Mouse (Mus musculus): Measurements from ENCODE around the gene Dzip3. TPM values are rescaled to one million over a fixed set of nuclear protein-coding genes. Genes with fewer than 3 reads are reported as not detected.

Gene Dzip3
- polyA plus RNA-seq (2014; fragmentation: Nextera tagmentation; extraction: Ambion mirVana), result 52.4 and 57.5 TPM in 2 replicates

GRCm38 (mm10) chr16:48993559-48994342 is at the start of gene Dzip3, which contains the start of gene Cip2a:
Gene Dzip3, minus strand, starts transcription at chr16:48994165.
Gene Cip2a, plus strand, starts transcription at chr16:48994185.
- peak; percentile 94 for DNase-seq (ENCODE audit: low spot score)
- Histone ChIP-seq H3K9me3 (ENCODE audit: control insufficient read depth, low read length) (no peaks in the 10 kb centered on the region), H3K9ac (ENCODE audit: low read depth, low read length) (peak within 1 kb of the TSS; percentile 85), H3K4me2 (replicated peaks; ENCODE audit: low read depth, low read length) (peak within 1 kb of the TSS; percentile 71), H3K27ac (ENCODE audit: low read depth, low read length) (peak within 1 kb of the TSS; percentile 91), H3K36me3 (ENCODE audit: control insufficient read depth, insufficient read depth, low read length) (no peaks in the 10 kb centered on the region), H3K27me3 (ENCODE audit: control insufficient read depth, insufficient read depth, low read length) (no peaks in the 10 kb centered on the region), H3K4me1 (replicated peaks; ENCODE audit: control insufficient read depth, insufficient read depth, low read length) (peaks cover 2% of the 10 kb centered on the region; the same call in 1 of the 2 replicates), H3K4me3 (ENCODE audit: low read depth, low read length) (peak within 1 kb of the TSS; percentile 67)
- peak; percentile 99 for ATAC-seq (ENCODE audit: low FRiP score)
- WGBS, result under 1% methylated on average over 73 of the region's 74 CpGs

GRCm38 (mm10) chr16:49040554-49041221 is 46.7 kb upstream of the Dzip3 start:
- Histone ChIP-seq H3K9ac (ENCODE audit: low read depth, low read length) (no peak overlapping the region), H3K4me1 (replicated peaks; ENCODE audit: control insufficient read depth, insufficient read depth, low read length) (no peaks in the 10 kb centered on the region), H3K4me2 (replicated peaks; ENCODE audit: low read depth, low read length) (no peak overlapping the region), H3K27ac (ENCODE audit: low read depth, low read length) (no peak overlapping the region), H3K36me3 (ENCODE audit: control insufficient read depth, insufficient read depth, low read length) (no peaks in the 10 kb centered on the region), H3K4me3 (ENCODE audit: low read depth, low read length) (no peak overlapping the region), H3K9me3 (ENCODE audit: control insufficient read depth, low read length) (no peaks in the 10 kb centered on the region), H3K27me3 (ENCODE audit: control insufficient read depth, insufficient read depth, low read length) (no peaks in the 10 kb centered on the region)
- DNase-seq (ENCODE audit: low spot score), result no peak
- ATAC-seq (ENCODE audit: low FRiP score), result no peak
- WGBS, result 79% methylated on average over 3 of the region's 3 CpGs

GRCm38 (mm10) chr16:49037771-49038170 is 43.8 kb upstream of the Dzip3 start:
- WGBS, result 82% methylated on average over 4 of the region's 4 CpGs
- no peak overlapping the region for H3K4me2 ChIP-seq (replicated peaks; ENCODE audit: low read depth, low read length)
- no peaks in the 10 kb centered on the region for H3K36me3 ChIP-seq (ENCODE audit: control insufficient read depth, insufficient read depth, low read length)
- no peaks in the 10 kb centered on the region for H3K27me3 ChIP-seq (ENCODE audit: control insufficient read depth, insufficient read depth, low read length)
- no peak overlapping the region for H3K27ac ChIP-seq (ENCODE audit: low read depth, low read length)
- ATAC-seq (ENCODE audit: low FRiP score) (no peak), DNase-seq (ENCODE audit: low spot score) (no peak)
- no peak overlapping the region for H3K9ac ChIP-seq (ENCODE audit: low read depth, low read length)
- no peaks in the 10 kb centered on the region for H3K4me1 ChIP-seq (replicated peaks; ENCODE audit: control insufficient read depth, insufficient read depth, low read length)
- H3K4me3 ChIP-seq (ENCODE audit: low read depth, low read length), result no peak overlapping the region
- H3K9me3 ChIP-seq (ENCODE audit: control insufficient read depth, low read length), result no peaks in the 10 kb centered on the region

GRCm38 (mm10) chr16:49035852-49036251 is 41.9 kb upstream of the Dzip3 start:
- Histone ChIP-seq H3K4me3 (ENCODE audit: low read depth, low read length) (no peak overlapping the region), H3K36me3 (ENCODE audit: control insufficient read depth, insufficient read depth, low read length) (no peaks in the 10 kb centered on the region), H3K27me3 (ENCODE audit: control insufficient read depth, insufficient read depth, low read length) (no peaks in the 10 kb centered on the region), H3K4me1 (replicated peaks; ENCODE audit: control insufficient read depth, insufficient read depth, low read length) (no peaks in the 10 kb centered on the region), H3K9ac (ENCODE audit: low read depth, low read length) (no peak overlapping the region), H3K4me2 (replicated peaks; ENCODE audit: low read depth, low read length) (no peak overlapping the region), H3K9me3 (ENCODE audit: control insufficient read depth, low read length) (no peaks in the 10 kb centered on the region), H3K27ac (ENCODE audit: low read depth, low read length) (no peak overlapping the region)
- DNase-seq (ENCODE audit: low spot score) (no peak), ATAC-seq (ENCODE audit: low FRiP score) (no peak)
- WGBS, result 92% methylated on average over 4 of the region's 4 CpGs

- Histone ChIP-seq H3K36me3 (ENCODE audit: control insufficient read depth, insufficient read depth, low read length) (no peaks in the 10 kb centered on the region), H3K9ac (ENCODE audit: low read depth, low read length) (no peak overlapping the region), H3K9me3 (ENCODE audit: control insufficient read depth, low read length) (no peaks in the 10 kb centered on the region), H3K27ac (ENCODE audit: low read depth, low read length) (no peak overlapping the region), H3K4me1 (replicated peaks; ENCODE audit: control insufficient read depth, insufficient read depth, low read length) (no peaks in the 10 kb centered on the region), H3K27me3 (ENCODE audit: control insufficient read depth, insufficient read depth, low read length) (no peaks in the 10 kb centered on the region), H3K4me2 (replicated peaks; ENCODE audit: low read depth, low read length) (no peak overlapping the region), H3K4me3 (ENCODE audit: low read depth, low read length) (no peak overlapping the region)
- no peak for ATAC-seq (ENCODE audit: low FRiP score)
- peak; percentile 18 for DNase-seq (ENCODE audit: low spot score)
- 78% methylated on average over 5 of the region's 5 CpGs for WGBS
These were observed 22.8 kb upstream of the Dzip3 start for GRCm38 (mm10) chr16:49016620-49017332.

GRCm38 (mm10) chr16:49004151-49004550 is 10.2 kb upstream of the Dzip3 start:
- ATAC-seq (ENCODE audit: low FRiP score), result no peak
- Histone ChIP-seq H3K4me3 (ENCODE audit: low read depth, low read length) (no peak overlapping the region), H3K27ac (ENCODE audit: low read depth, low read length) (no peak overlapping the region), H3K27me3 (ENCODE audit: control insufficient read depth, insufficient read depth, low read length) (no peaks in the 10 kb centered on the region), H3K9me3 (ENCODE audit: control insufficient read depth, low read length) (no peaks in the 10 kb centered on the region), H3K36me3 (ENCODE audit: control insufficient read depth, insufficient read depth, low read length) (no peaks in the 10 kb centered on the region), H3K9ac (ENCODE audit: low read depth, low read length) (no peak overlapping the region), H3K4me1 (replicated peaks; ENCODE audit: control insufficient read depth, insufficient read depth, low read length) (no peaks in the 10 kb centered on the region), H3K4me2 (replicated peaks; ENCODE audit: low read depth, low read length) (no peak overlapping the region)
- no peak for DNase-seq (ENCODE audit: low spot score)
- WGBS, result 95% methylated on average over 5 of the region's 5 CpGs

GRCm38 (mm10) chr16:48994343-48994693 is 353 bp upstream of the Dzip3 start:
- H3K4me2 ChIP-seq (replicated peaks; ENCODE audit: low read depth, low read length), result peak overlapping the region; percentile 71
- no peaks in the 10 kb centered on the region for H3K27me3 ChIP-seq (ENCODE audit: control insufficient read depth, insufficient read depth, low read length)
- peak overlapping the region; percentile 67 for H3K4me3 ChIP-seq (ENCODE audit: low read depth, low read length)
- DNase-seq (ENCODE audit: low spot score) (no peak), ATAC-seq (ENCODE audit: low FRiP score) (no peak; the same call in 1 of the 2 replicates)
- no peaks in the 10 kb centered on the region for H3K9me3 ChIP-seq (ENCODE audit: control insufficient read depth, low read length)
- no peaks in the 10 kb centered on the region for H3K36me3 ChIP-seq (ENCODE audit: control insufficient read depth, insufficient read depth, low read length)
- 2% methylated on average over 16 of the region's 18 CpGs for WGBS
- H3K27ac ChIP-seq (ENCODE audit: low read depth, low read length), result no peak overlapping the region
- peaks cover 2% of the 10 kb centered on the region; the same call in 1 of the 2 replicates for H3K4me1 ChIP-seq (replicated peaks; ENCODE audit: control insufficient read depth, insufficient read depth, low read length)
- H3K9ac ChIP-seq (ENCODE audit: low read depth, low read length), result peak overlapping the region; percentile 70

GRCm38 (mm10) chr16:48993231-48993558 is 770 bp downstream of the Dzip3 start:
- 3% methylated on average over 9 of the region's 9 CpGs for WGBS
- no peak for ATAC-seq (ENCODE audit: low FRiP score)
- Histone ChIP-seq H3K4me3 (ENCODE audit: low read depth, low read length) (peak overlapping the region; percentile 67), H3K27ac (ENCODE audit: low read depth, low read length) (peak overlapping the region; percentile 91; the same call in 1 of the 2 replicates), H3K4me2 (replicated peaks; ENCODE audit: low read depth, low read length) (peak overlapping the region; percentile 54), H3K36me3 (ENCODE audit: control insufficient read depth, insufficient read depth, low read length) (no peaks in the 10 kb centered on the region), H3K9ac (ENCODE audit: low read depth, low read length) (peak overlapping the region; percentile 85), H3K4me1 (replicated peaks; ENCODE audit: control insufficient read depth, insufficient read depth, low read length) (peaks cover 2% of the 10 kb centered on the region; the same call in 1 of the 2 replicates), H3K27me3 (ENCODE audit: control insufficient read depth, insufficient read depth, low read length) (no peaks in the 10 kb centered on the region), H3K9me3 (ENCODE audit: control insufficient read depth, low read length) (no peaks in the 10 kb centered on the region)
- DNase-seq (ENCODE audit: low spot score), result no peak

Data from hindbrain, embryonic 11.5 days (tissue).